Mouse (Mus musculus): ENCODE data around the gene Kcnma1.

DNA sequence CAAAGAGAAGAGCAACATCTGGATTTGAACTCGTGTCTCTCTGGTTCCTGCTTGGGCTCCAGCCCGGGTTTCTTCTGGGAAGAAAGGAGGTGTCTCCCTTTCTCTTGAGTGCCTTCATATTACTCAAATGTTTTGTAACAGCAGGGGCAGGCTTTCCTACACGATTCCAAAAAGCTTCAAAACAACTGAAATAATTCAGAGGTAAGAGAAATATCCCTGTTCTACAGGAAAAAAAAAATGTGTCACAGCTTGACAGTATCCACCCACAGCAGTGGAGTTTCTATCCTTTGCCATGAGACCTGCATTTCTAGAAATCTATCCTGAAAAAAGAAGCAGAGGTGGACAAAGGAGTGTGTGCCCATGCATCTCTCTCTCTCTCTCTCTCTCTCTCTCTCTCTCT is 172.3 kb downstream of the Kcnma1 start:
- no peak for TF ChIP-seq POLR2A (IDR thresholded peaks at IDR 0.05; ENCODE audit: low read depth, low read length)
- TF ChIP-seq CTCF (IDR thresholded peaks at IDR 0.05; ENCODE audit: extremely low read depth, insufficient read depth, insufficient read length, insufficient replicate concordance) = no peak
